Mouse (Mus musculus): ENCODE results near the gene Rhbg.

DNA sequence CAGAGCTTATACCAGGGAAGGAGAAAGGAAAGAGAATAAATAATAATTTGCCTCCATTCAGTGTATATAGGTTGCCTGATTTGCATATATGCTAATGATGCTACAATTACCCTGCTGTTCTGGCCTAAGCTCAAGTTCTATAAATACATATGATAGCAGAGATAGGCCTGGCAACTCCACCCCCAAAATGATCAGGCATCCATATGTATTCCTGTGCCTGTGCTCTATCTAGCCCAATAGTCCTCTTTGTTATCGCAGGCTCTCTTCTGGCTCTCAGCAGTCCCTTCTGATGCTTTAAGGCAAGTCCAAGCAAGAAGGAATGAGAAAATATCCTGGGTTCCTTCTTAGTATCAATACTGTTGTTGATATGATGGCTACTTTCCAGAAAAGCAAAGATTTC is 49.8 kb downstream of the Rhbg start:
- TF ChIP-seq CTCF (IDR thresholded peaks at IDR 0.05) (no peak), EP300 (IDR thresholded peaks at IDR 0.05) (no peak)

Data from lung, postnatal 0 days (tissue).